Mouse (Mus musculus) CH12.LX (cell line): Measurements from ENCODE around the gene P4ha3. TPM values are rescaled to one million over a fixed set of nuclear protein-coding genes. Genes with fewer than 3 reads are reported as not detected.

Experiments used
- DNase-seq: peaks from one replicate; pipeline ENCODE4 v3.0.0-alpha.2; 2013; ENCODE audit errors: extremely low read depth
- H3K27ac ChIP-seq: 2 replicates; pipeline ENCODE4 v1.5.1; 2012; ENCODE audit warnings: low read depth, mild to moderate bottlenecking, control low read depth, moderate library complexity; ENCODE audit not compliant: insufficient read depth
- H3K27me3 ChIP-seq: replicated peaks from 2 replicates; pipeline ENCODE3; 2012; ENCODE audit warnings: inconsistent platforms
- H3K36me3 ChIP-seq, 2 experiments: replicated peaks in 1 of 2; 2 replicates each; pipeline versions ENCODE3 to v1.6.1; 2012; ENCODE audit warnings: inconsistent platforms in 1 of 2, low read length in 1 of 2, mild to moderate bottlenecking in 1 of 2, mixed read lengths in 1 of 2, moderate library complexity in 1 of 2; ENCODE audit not compliant: control insufficient read depth in 1 of 2, insufficient read depth in 1 of 2
- H3K4me1 ChIP-seq, 2 experiments: 2 replicates each; pipeline ENCODE4 v1.6.1; 2012; ENCODE audit warnings: inconsistent platforms in 1 of 2, moderate library complexity in 1 of 2; ENCODE audit not compliant: insufficient read depth in 2 of 2, control insufficient read depth in 1 of 2
- H3K4me2 ChIP-seq: 2 replicates; pipeline ENCODE4 v1.6.1; 2012; ENCODE audit warnings: low read depth, mild to moderate bottlenecking, control low read depth; ENCODE audit not compliant: poor library complexity, insufficient read depth, severe bottlenecking
- H3K4me3 ChIP-seq, 3 experiments: fragments of 150-350 bp in 1 of 3; sonication (generic) in 1 of 3; replicated peaks in 1 of 3; 2 replicates each; pipeline versions ENCODE3 to v1.5.1; 2011 to 2012; ENCODE audit warnings: low read depth in 2 of 3, low read length in 2 of 3, mild to moderate bottlenecking in 2 of 3, moderate library complexity in 2 of 3, control low read depth in 1 of 3, improper control_type of control experiment in 1 of 3, inconsistent platforms in 1 of 3, mixed read lengths in 1 of 3; ENCODE audit not compliant: poor library complexity in 1 of 3
- H3K79me2 ChIP-seq: replicated peaks from 2 replicates; pipeline ENCODE4 v1.6.1; 2012; ENCODE audit warnings: mild to moderate bottlenecking, moderate library complexity; ENCODE audit not compliant: control insufficient read depth, poor library complexity, insufficient read depth, severe bottlenecking; ENCODE audit errors: extremely low read depth
- H3K9ac ChIP-seq: 2 replicates; pipeline ENCODE4 v1.6.1; 2012; ENCODE audit warnings: low read depth, mild to moderate bottlenecking, control low read depth, moderate library complexity; ENCODE audit not compliant: insufficient read depth
- H3K9me3 ChIP-seq: replicated peaks from 2 replicates; pipeline ENCODE3; 2012; ENCODE audit warnings: low read length, inconsistent platforms, mixed read lengths
- BHLHE40 ChIP-seq: IDR thresholded peaks from 2 replicates; pipeline ENCODE4 v1.6.1; 2011; ENCODE audit warnings: mild to moderate bottlenecking, low read depth, low read length, improper control_type of control experiment
- CHD2 ChIP-seq: IDR thresholded peaks from 2 replicates; pipeline ENCODE4 v1.6.1; 2011; ENCODE audit warnings: low read length, improper control_type of control experiment
- CTCF ChIP-seq, 2 experiments: IDR thresholded peaks in 1 of 2; conservative IDR thresholded peaks in 1 of 2; 2 replicates each; pipeline ENCODE4 v1.5.1; 2011 to 2012; ENCODE audit warnings: low read depth in 2 of 2, low read length in 2 of 2, improper control_type of control experiment in 1 of 2, inconsistent platforms in 1 of 2, mild to moderate bottlenecking in 1 of 2, moderate library complexity in 1 of 2
- ELF1 ChIP-seq: IDR thresholded peaks from 2 replicates; pipeline ENCODE4 v1.6.1; 2014; ENCODE audit warnings: low read depth, mild to moderate bottlenecking, inconsistent platforms, low read length, improper control_type of control experiment
- EP300 ChIP-seq: IDR thresholded peaks from 2 replicates; pipeline ENCODE4 v1.6.1; 2011; ENCODE audit warnings: low read length, improper control_type of control experiment
- GABPA ChIP-seq: IDR thresholded peaks from 2 replicates; pipeline ENCODE4 v1.6.1; 2012; ENCODE audit warnings: low read depth, low read length, improper control_type of control experiment, inconsistent platforms; ENCODE audit not compliant: insufficient replicate concordance
- JUN ChIP-seq: IDR thresholded peaks from 2 replicates; pipeline ENCODE4 v1.6.1; 2011; ENCODE audit warnings: low read depth, mild to moderate bottlenecking, low read length, improper control_type of control experiment, moderate library complexity; ENCODE audit not compliant: insufficient read depth
- KAT2A ChIP-seq: IDR thresholded peaks from 2 replicates; pipeline ENCODE4 v1.6.1; 2012; ENCODE audit warnings: low read length, improper control_type of control experiment, inconsistent platforms; ENCODE audit not compliant: insufficient replicate concordance
- MAFK ChIP-seq: IDR thresholded peaks from 2 replicates; pipeline ENCODE4 v1.6.1; 2011; ENCODE audit warnings: low read length, improper control_type of control experiment; ENCODE audit not compliant: insufficient replicate concordance
- MAX ChIP-seq: IDR thresholded peaks from 2 replicates; pipeline ENCODE4 v1.6.1; 2011; ENCODE audit warnings: low read length, improper control_type of control experiment
- MAZ ChIP-seq: IDR thresholded peaks from 2 replicates; pipeline ENCODE4 v1.6.1; 2012; ENCODE audit warnings: low read depth, mild to moderate bottlenecking, inconsistent platforms, low read length, improper control_type of control experiment, moderate library complexity
- PAX5 ChIP-seq: IDR thresholded peaks from 2 replicates; pipeline ENCODE4 v1.6.1; 2012; ENCODE audit warnings: low read length, inconsistent platforms, mixed read lengths
- POLR2A ChIP-seq: IDR thresholded peaks from 2 replicates; pipeline ENCODE4 v1.6.1; 2011; ENCODE audit warnings: low read depth, mild to moderate bottlenecking, improper control_type of control experiment, low read length
- POLR2AphosphoS2 ChIP-seq: IDR thresholded peaks from 2 replicates; pipeline ENCODE4 v1.6.1; 2011; ENCODE audit warnings: low read depth, low read length, improper control_type of control experiment
- RCOR1 ChIP-seq: conservative IDR thresholded peaks from 2 replicates; pipeline ENCODE4 v1.6.1; 2012; ENCODE audit warnings: low read depth, mild to moderate bottlenecking, inconsistent platforms, low read length, improper control_type of control experiment
- SIN3A ChIP-seq: IDR thresholded peaks from 2 replicates; pipeline ENCODE4 v1.6.1; 2012; ENCODE audit warnings: low read length, improper control_type of control experiment, inconsistent platforms
- TBP ChIP-seq: conservative IDR thresholded peaks from 2 replicates; pipeline ENCODE4 v1.6.1; 2011; ENCODE audit warnings: low read depth, low read length, improper control_type of control experiment
- USF2 ChIP-seq: conservative IDR thresholded peaks from 2 replicates; pipeline ENCODE4 v1.6.1; 2011; ENCODE audit warnings: low read depth, low read length, improper control_type of control experiment
- ZC3H11A ChIP-seq: IDR thresholded peaks from 2 replicates; pipeline ENCODE4 v1.6.1; 2012; ENCODE audit warnings: low read depth, mild to moderate bottlenecking, inconsistent platforms, low read length, improper control_type of control experiment
- ZKSCAN1 ChIP-seq: IDR thresholded peaks from 2 replicates; pipeline ENCODE4 v1.6.1; 2012; ENCODE audit warnings: low read depth, inconsistent platforms, low read length, improper control_type of control experiment, borderline replicate concordance
- ZNF384 ChIP-seq: IDR thresholded peaks from 2 replicates; pipeline ENCODE4 v1.6.1; 2012; ENCODE audit warnings: low read depth, low read length, improper control_type of control experiment, inconsistent platforms
- dilution Hi-C: fragments of 300-500 bp; cut with MboI; formaldehyde crosslinking; loops from 2 replicates; pipeline ENCODE4 v1.14.3; 2020; ENCODE audit warnings: low sequenced_read_pairs; ENCODE audit not compliant: extremely low pct_unique_long_range_greater_than_20kb, extremely low pct_ligation_motif_present
- in situ Hi-C: fragments of 300-500 bp; cut with MboI; formaldehyde crosslinking; loops from 3 replicates; pipeline ENCODE4 v1.14.3; 2019; ENCODE audit warnings: low sequenced_read_pairs, low pct_ligation_motif_present, low pct_unique_long_range_greater_than_20kb, mixed read lengths
- polyA plus RNA-seq: library from polyadenylated mRNA; unstranded; fragments of >175 nt; gene quantifications from 2 replicates; pipeline ENCODE4 v1.2.1, GENCODE M21; 2012; ENCODE audit warnings: low read depth; ENCODE audit not compliant: insufficient read length
- total RNA-seq, 2 experiments: library from RNA; depleted of rRNA; stranded (reverse); fragments of 300-350 nt in 1 of 2; fragments of >200 nt in 1 of 2; gene quantifications; 2 replicates each; pipeline ENCODE4 v1.2.3; 2012 to 2014

P4ha3 gene
- total and polyA plus RNA-seq, 3 experiments, result not detected

GRCm38 (mm10) chr7:100357856-100358255 is 72.5 kb downstream of the P4ha3 start:
- no peak overlapping the region for H3K4me3 ChIP-seq
- H3K9me3 ChIP-seq, result no peaks in the 10 kb centered on the region
- no peaks in the 10 kb centered on the region for H3K4me1 ChIP-seq
- H3K9ac ChIP-seq, result no peak overlapping the region
- in situ Hi-C loops (no loop called here), dilution Hi-C loops (no loop called here)
- DNase-seq, result no peak
- no peak overlapping the region for H3K4me2 ChIP-seq
- H3K27ac ChIP-seq, result no peak overlapping the region
- no peak for TF ChIP-seq USF2
- TF ChIP-seq BHLHE40, result no peak
- TF ChIP-seq KAT2A, result no peak
- no peaks in the 10 kb centered on the region for H3K27me3 ChIP-seq
- H3K79me2 ChIP-seq, result no peaks in the 10 kb centered on the region
- H3K36me3 ChIP-seq, result peaks cover 0 to 17% of the 10 kb centered on the region in 2 experiments

- Histone ChIP-seq H3K27ac (no peak overlapping the region), H3K36me3 (peaks cover 0 to 8% of the 10 kb centered on the region in 2 experiments), H3K4me1 (peaks cover 3 to 15% of the 10 kb centered on the region in 2 experiments), H3K4me2 (no peak overlapping the region), H3K9ac (no peak overlapping the region), H3K4me3 (no peak overlapping the region), H3K27me3 (no peaks in the 10 kb centered on the region), H3K79me2 (no peaks in the 10 kb centered on the region; the same call in 1 of the 2 replicates), H3K9me3 (no peaks in the 10 kb centered on the region)
- no peak for TF ChIP-seq RCOR1
- TF ChIP-seq SIN3A, result no peak
- no peak for TF ChIP-seq CTCF (conservative IDR thresholded peaks at IDR 0.05 in 1 of 2, IDR thresholded peaks at IDR 0.05 in 1 of 2; ENCODE audit: low read depth in 2 of 2, low read length in 2 of 2)
- TF ChIP-seq EP300, result no peak
- TF ChIP-seq POLR2AphosphoS2, result no peak
- no peak for TF ChIP-seq MAX
- TF ChIP-seq MAZ, result no peak
- no peak for TF ChIP-seq PAX5
- TF ChIP-seq ZKSCAN1, result no peak
- dilution Hi-C loops, result no loop called here
- in situ Hi-C loops, result no loop called here
- no peak for DNase-seq
Observed at GRCm38 (mm10) chr7:100363162-100363561, 77.8 kb downstream of the P4ha3 start.

GRCm38 (mm10) chr7:100364888-100365287 is 79.6 kb downstream of the P4ha3 start:
- dilution Hi-C loops (no loop called here), in situ Hi-C loops (no loop called here)
- Histone ChIP-seq H3K9ac (no peak overlapping the region), H3K4me2 (no peak overlapping the region), H3K79me2 (no peaks in the 10 kb centered on the region; the same call in 1 of the 2 replicates), H3K9me3 (no peaks in the 10 kb centered on the region), H3K27me3 (no peaks in the 10 kb centered on the region), H3K4me3 (no peak overlapping the region), H3K36me3 (peaks cover 0 to 10% of the 10 kb centered on the region in 2 experiments), H3K4me1 (peaks cover 3 to 27% of the 10 kb centered on the region in 2 experiments), H3K27ac (no peak overlapping the region)
- no peak for DNase-seq
- TF ChIP-seq JUN, result no peak
- no peak for TF ChIP-seq GABPA
- no peak for TF ChIP-seq EP300
- TF ChIP-seq USF2, result no peak
- no peak for TF ChIP-seq MAFK
- TF ChIP-seq KAT2A, result no peak
- no peak for TF ChIP-seq POLR2A
- TF ChIP-seq TBP, result no peak
- TF ChIP-seq CHD2, result no peak
- no peak for TF ChIP-seq PAX5
- TF ChIP-seq ZKSCAN1, result no peak
- no peak for TF ChIP-seq RCOR1
- no peak for TF ChIP-seq ZNF384
- no peak for TF ChIP-seq ELF1
- TF ChIP-seq ZC3H11A, result no peak
- TF ChIP-seq POLR2AphosphoS2, result no peak
